Mouse (Mus musculus): Measurements from ENCODE around the gene Mfn2. TPM values are rescaled to one million over a fixed set of nuclear protein-coding genes. Genes with fewer than 3 reads are reported as not detected.

Mfn2 gene
- polyA plus RNA-seq, 1 experiment from 2014 or later = 32.3 TPM

- Histone ChIP-seq H3K36me3 (peaks cover 3% of the 10 kb centered on the region), H3K27ac (peak within 1 kb of the TSS; percentile 90), H3K9me3 (no peaks in the 10 kb centered on the region), H3K4me3 (replicated peaks) (peak within 1 kb of the TSS; percentile 75), H3K4me2 (peak within 1 kb of the TSS; percentile 75), H3K27me3 (no peaks in the 10 kb centered on the region), H3K9ac (replicated peaks) (peak within 1 kb of the TSS; percentile 85), H3K4me1 (replicated peaks) (peaks cover 52% of the 10 kb centered on the region)
- under 1% methylated on average over 51 of the region's 51 CpGs for WGBS
- peak; percentile 49 for ATAC-seq (ENCODE audit: insufficient number of reproducible peaks, insufficient read depth, low FRiP score, low TSS enrichment, low read depth)
These were observed 31.9 kb upstream of the Mfn2 start, which contains the start of gene Plod1 for GRCm38 (mm10) chr4:147936331-147936954. Plod1 (minus strand) TSS chr4:147936767.

GRCm38 (mm10) chr4:147935904-147936303, 31.4 kb upstream of the Mfn2 start:
- no peak for ATAC-seq (ENCODE audit: insufficient number of reproducible peaks, insufficient read depth, low FRiP score, low TSS enrichment, low read depth)
- WGBS = 26% methylated on average over 9 of the region's 9 CpGs
- Histone ChIP-seq H3K27me3 (no peaks in the 10 kb centered on the region), H3K27ac (peak overlapping the region; percentile 90), H3K9me3 (no peaks in the 10 kb centered on the region), H3K4me3 (replicated peaks) (peak overlapping the region; percentile 75), H3K9ac (replicated peaks) (peak overlapping the region; percentile 85), H3K36me3 (peaks cover 8% of the 10 kb centered on the region), H3K4me1 (replicated peaks) (peaks cover 50% of the 10 kb centered on the region), H3K4me2 (peak overlapping the region; percentile 75)

GRCm38 (mm10) chr4:147934611-147935010, 30.1 kb upstream of the Mfn2 start:
- Histone ChIP-seq H3K4me2 (0 out of 2 replicates have a peak overlapping the region, but pooled peaks have one; percentile 2), H3K9ac (replicated peaks) (no peak overlapping the region), H3K4me1 (replicated peaks) (peaks cover 49% of the 10 kb centered on the region), H3K9me3 (no peaks in the 10 kb centered on the region), H3K27me3 (no peaks in the 10 kb centered on the region), H3K4me3 (replicated peaks) (no peak overlapping the region), H3K36me3 (peaks cover 21% of the 10 kb centered on the region), H3K27ac (no peak overlapping the region)
- WGBS = 73% methylated on average over 4 of the region's 4 CpGs
- no peak for ATAC-seq (ENCODE audit: insufficient number of reproducible peaks, insufficient read depth, low FRiP score, low TSS enrichment, low read depth)

GRCm38 (mm10) chr4:147934134-147934533, 29.6 kb upstream of the Mfn2 start:
- 0 out of 2 replicates have a peak overlapping the region, but pooled peaks have one; percentile 2 for H3K4me2 ChIP-seq
- no peaks in the 10 kb centered on the region for H3K27me3 ChIP-seq
- ATAC-seq (ENCODE audit: insufficient number of reproducible peaks, insufficient read depth, low FRiP score, low TSS enrichment, low read depth) = no peak
- no peak overlapping the region for H3K4me3 ChIP-seq (replicated peaks)
- peak overlapping the region; percentile 8; the same call in 1 of the 2 replicates for H3K27ac ChIP-seq
- no peaks in the 10 kb centered on the region for H3K9me3 ChIP-seq
- no peak overlapping the region for H3K9ac ChIP-seq (replicated peaks)
- H3K36me3 ChIP-seq = peaks cover 26% of the 10 kb centered on the region
- WGBS = 45% methylated on average over 3 of the region's 3 CpGs
- H3K4me1 ChIP-seq (replicated peaks) = peaks cover 45% of the 10 kb centered on the region

GRCm38 (mm10) chr4:147930946-147931345, 26.4 kb upstream of the Mfn2 start:
- ATAC-seq (ENCODE audit: insufficient number of reproducible peaks, insufficient read depth, low FRiP score, low TSS enrichment, low read depth) = no peak

GRCm38 (mm10) chr4:147928540-147928939, 24.0 kb upstream of the Mfn2 start:
- 82% methylated on average over 7 of the region's 7 CpGs for WGBS
- H3K4me1 ChIP-seq (replicated peaks) = peaks cover 5% of the 10 kb centered on the region
- no peak overlapping the region for H3K27ac ChIP-seq
- no peaks in the 10 kb centered on the region for H3K9me3 ChIP-seq
- ATAC-seq (ENCODE audit: insufficient number of reproducible peaks, insufficient read depth, low FRiP score, low TSS enrichment, low read depth) = no peak
- no peak overlapping the region for H3K9ac ChIP-seq (replicated peaks)
- no peak overlapping the region for H3K4me3 ChIP-seq (replicated peaks)
- H3K27me3 ChIP-seq = no peaks in the 10 kb centered on the region
- peaks cover 72% of the 10 kb centered on the region for H3K36me3 ChIP-seq
- no peak overlapping the region for H3K4me2 ChIP-seq

More at GRCm38 (mm10) chr4:147930946-147931345, 26.4 kb upstream of the Mfn2 start:
- no peaks in the 10 kb centered on the region for H3K9me3 ChIP-seq
- peaks cover 25% of the 10 kb centered on the region for H3K4me1 ChIP-seq (replicated peaks)
- no peak overlapping the region for H3K4me2 ChIP-seq
- peaks cover 49% of the 10 kb centered on the region for H3K36me3 ChIP-seq
- H3K9ac ChIP-seq (replicated peaks) = no peak overlapping the region
- H3K27me3 ChIP-seq = no peaks in the 10 kb centered on the region
- H3K4me3 ChIP-seq (replicated peaks) = no peak overlapping the region
- WGBS = 92% methylated on average over 14 of the region's 14 CpGs
- no peak overlapping the region for H3K27ac ChIP-seq

GRCm38 (mm10) chr4:147928136-147928535, 23.6 kb upstream of the Mfn2 start:
- no peak for ATAC-seq (ENCODE audit: insufficient number of reproducible peaks, insufficient read depth, low FRiP score, low TSS enrichment, low read depth)
- 11% methylated on average over 9 of the region's 9 CpGs for WGBS
- Histone ChIP-seq H3K4me2 (no peak overlapping the region), H3K9me3 (no peaks in the 10 kb centered on the region), H3K36me3 (peaks cover 76% of the 10 kb centered on the region), H3K27ac (no peak overlapping the region), H3K4me1 (replicated peaks) (peaks cover under 1% of the 10 kb centered on the region; the same call in 1 of the 2 replicates), H3K4me3 (replicated peaks) (no peak overlapping the region), H3K9ac (replicated peaks) (no peak overlapping the region), H3K27me3 (no peaks in the 10 kb centered on the region)

GRCm38 (mm10) chr4:147927705-147928104, 23.2 kb upstream of the Mfn2 start:
- Histone ChIP-seq H3K27ac (no peak overlapping the region), H3K4me3 (replicated peaks) (no peak overlapping the region), H3K4me2 (no peak overlapping the region), H3K4me1 (replicated peaks) (no peaks in the 10 kb centered on the region), H3K27me3 (no peaks in the 10 kb centered on the region), H3K9me3 (no peaks in the 10 kb centered on the region), H3K9ac (replicated peaks) (no peak overlapping the region), H3K36me3 (peaks cover 80% of the 10 kb centered on the region)
- 42% methylated on average over 8 of the region's 8 CpGs for WGBS
- ATAC-seq (ENCODE audit: insufficient number of reproducible peaks, insufficient read depth, low FRiP score, low TSS enrichment, low read depth) = no peak

GRCm38 (mm10) chr4:147922341-147922740, 17.8 kb upstream of the Mfn2 start:
- 74% methylated on average over 11 of the region's 11 CpGs for WGBS
- no peak for ATAC-seq (ENCODE audit: insufficient number of reproducible peaks, insufficient read depth, low FRiP score, low TSS enrichment, low read depth)
- Histone ChIP-seq H3K9ac (replicated peaks) (no peak overlapping the region), H3K27ac (no peak overlapping the region), H3K4me1 (replicated peaks) (no peaks in the 10 kb centered on the region), H3K9me3 (no peaks in the 10 kb centered on the region), H3K4me3 (replicated peaks) (no peak overlapping the region), H3K27me3 (no peaks in the 10 kb centered on the region), H3K36me3 (peaks cover 89% of the 10 kb centered on the region), H3K4me2 (no peak overlapping the region)

- Histone ChIP-seq H3K4me2 (no peak overlapping the region), H3K9ac (replicated peaks) (no peak overlapping the region), H3K27me3 (no peaks in the 10 kb centered on the region), H3K27ac (no peak overlapping the region), H3K4me3 (replicated peaks) (no peak overlapping the region), H3K9me3 (no peaks in the 10 kb centered on the region), H3K36me3 (peaks cover 90% of the 10 kb centered on the region), H3K4me1 (replicated peaks) (no peaks in the 10 kb centered on the region)
- WGBS = 25% methylated on average over 10 of the region's 10 CpGs
- ATAC-seq (ENCODE audit: insufficient number of reproducible peaks, insufficient read depth, low FRiP score, low TSS enrichment, low read depth) = peak; percentile 11; the same call in 1 of the 2 replicates
These were observed 16.5 kb upstream of the Mfn2 start for GRCm38 (mm10) chr4:147920973-147921372.

GRCm38 (mm10) chr4:147918459-147919121, 14.1 kb upstream of the Mfn2 start:
- Histone ChIP-seq H3K9me3 (no peaks in the 10 kb centered on the region), H3K4me1 (replicated peaks) (no peaks in the 10 kb centered on the region), H3K36me3 (peaks cover 87% of the 10 kb centered on the region), H3K4me3 (replicated peaks) (no peak overlapping the region), H3K9ac (replicated peaks) (no peak overlapping the region), H3K27ac (no peak overlapping the region), H3K27me3 (no peaks in the 10 kb centered on the region), H3K4me2 (no peak overlapping the region)
- WGBS = 58% methylated on average over 7 of the region's 7 CpGs
- ATAC-seq (ENCODE audit: insufficient number of reproducible peaks, insufficient read depth, low FRiP score, low TSS enrichment, low read depth) = no peak
